In genomic region chr6:128035250-128035929, GRCm38 (mm10) we compare ENCODE assay signal across 8 mouse cellular contexts.
A peak's percentile ranks its signal among the peaks of the same experiment; 100 is the strongest.
DNase-seq lines count a peak whose midpoint lies in the region; ATAC-seq lines count a peak whose summit lies in the region.

No protein-coding gene starts in this region.

- H3K4me2 ChIP-seq in heart, embryonic 12.5 days: peak overlapping the region; percentile 98
- H3K4me2 ChIP-seq in stomach, embryonic 15.5 days: peak overlapping the region; percentile 92

- peak overlapping the region; percentile 80 for H3K9ac ChIP-seq in heart, embryonic 12.5 days
- peak overlapping the region; percentile 33; the same call in 1 of the 2 replicates for H3K9ac ChIP-seq in stomach, embryonic 15.5 days

- WGBS in heart, embryonic 12.5 days: under 1% methylated on average over 36 of the region's 36 CpGs
- under 1% methylated on average over 34 of the region's 36 CpGs for WGBS in midbrain, embryonic 10.5 days
- WGBS in stomach, embryonic 15.5 days: 2% methylated on average over 36 of the region's 36 CpGs

- peak overlapping the region; percentile 95 for H3K27ac ChIP-seq in heart, embryonic 12.5 days (ENCODE audit: poor library complexity, severe bottlenecking)
- peak overlapping the region; percentile 86 for H3K27ac ChIP-seq in midbrain, embryonic 10.5 days (replicated peaks)
- peak overlapping the region; percentile 76 for H3K27ac ChIP-seq in stomach, embryonic 15.5 days

- H3K9me3 ChIP-seq in megakaryocyte, embryonic 14.5 days: no peaks in the 10 kb centered on the region
- no peaks in the 10 kb centered on the region for H3K9me3 ChIP-seq in heart, embryonic 12.5 days (replicated peaks)
- no peaks in the 10 kb centered on the region for H3K9me3 ChIP-seq in midbrain, embryonic 10.5 days (replicated peaks)
- no peaks in the 10 kb centered on the region for H3K9me3 ChIP-seq in stomach, embryonic 15.5 days

- peaks cover 65% of the 10 kb centered on the region for H3K36me3 ChIP-seq in megakaryocyte, embryonic 14.5 days (replicated peaks; ENCODE audit: low read length)
- H3K36me3 ChIP-seq in heart, embryonic 12.5 days: no peaks in the 10 kb centered on the region
- H3K36me3 ChIP-seq in midbrain, embryonic 10.5 days: no peaks in the 10 kb centered on the region
- H3K36me3 ChIP-seq in stomach, embryonic 15.5 days: no peaks in the 10 kb centered on the region

- H3K4me3 ChIP-seq in megakaryocyte, embryonic 14.5 days (replicated peaks): peak overlapping the region; percentile 89
- H3K4me3 ChIP-seq in heart, embryonic 12.5 days: peak overlapping the region; percentile 65
- H3K4me3 ChIP-seq in midbrain, embryonic 10.5 days: peak overlapping the region; percentile 65
- peak overlapping the region; percentile 55 for H3K4me3 ChIP-seq in stomach, embryonic 15.5 days (replicated peaks)

- peaks cover 78% of the 10 kb centered on the region for H3K27me3 ChIP-seq in megakaryocyte, embryonic 14.5 days (replicated peaks)
- no peaks in the 10 kb centered on the region for H3K27me3 ChIP-seq in heart, embryonic 12.5 days (replicated peaks)
- peaks cover 57% of the 10 kb centered on the region for H3K27me3 ChIP-seq in midbrain, embryonic 10.5 days (ENCODE audit: low read depth, poor library complexity, severe bottlenecking)
- no peaks in the 10 kb centered on the region for H3K27me3 ChIP-seq in stomach, embryonic 15.5 days (replicated peaks)

- no peak for ATAC-seq in megakaryocyte, adult 5-6 weeks (ENCODE audit: poor library complexity, severe bottlenecking)
- 0 out of 2 replicates have a peak, but pooled peaks have one; percentile 19 for ATAC-seq in heart, embryonic 12.5 days (ENCODE audit: insufficient number of reproducible peaks, low FRiP score)
- peak; percentile 33; the same call in 1 of the 2 replicates for ATAC-seq in stomach, embryonic 15.5 days (ENCODE audit: insufficient read depth, low FRiP score, low read depth)

- peak; percentile 76 to 83 for DNase-seq in cerebellum, postnatal 36 days
- peak; percentile 30 for DNase-seq in kidney, postnatal 14 days
- peak; percentile 36 for DNase-seq in midbrain, embryonic 10.5 days (ENCODE audit: low spot score)
- no peak for DNase-seq in adipocyte (ENCODE audit: low spot score)

- peaks cover 93% of the 10 kb centered on the region for H3K4me1 ChIP-seq in megakaryocyte, embryonic 14.5 days
- peaks cover 94% of the 10 kb centered on the region for H3K4me1 ChIP-seq in heart, embryonic 12.5 days (replicated peaks)
- H3K4me1 ChIP-seq in midbrain, embryonic 10.5 days: peaks cover 83% of the 10 kb centered on the region
- peaks cover 31% of the 10 kb centered on the region for H3K4me1 ChIP-seq in stomach, embryonic 15.5 days
